In the genomic region with DNA sequence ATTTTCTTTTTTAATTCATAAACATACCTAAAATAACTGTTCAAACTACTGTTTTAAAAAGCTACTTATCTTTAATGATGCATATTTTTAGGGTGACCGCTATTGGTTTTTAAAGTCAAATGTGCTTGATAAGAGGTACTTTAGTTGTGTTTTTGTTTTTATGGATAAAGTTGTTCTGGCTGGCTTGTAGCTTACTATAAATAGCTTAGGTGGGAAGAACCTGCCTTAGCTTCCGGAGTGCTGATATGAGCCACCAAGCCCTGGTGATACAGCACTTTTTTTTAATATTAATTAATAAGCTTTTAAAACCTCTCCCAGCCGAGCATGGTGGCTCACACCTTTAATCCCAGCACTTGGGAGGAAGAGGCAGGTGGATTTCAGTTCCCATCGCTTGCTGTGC, we compare ENCODE assay signal across 21 mouse cellular contexts.
"Had no signal": no experiment of that assay in that cellular context is flagged by ENCODE, and none has a peak within 500 bp of the region (broad histone marks: within the 10 kb centered on the region; RNA-seq: fewer than 3 reads in every experiment).

No protein-coding gene starts in this region.

- DNase-seq: heart, postnatal 10 days; heart, postnatal 14 days; heart, postnatal 36 days; kidney, adult 11 months; kidney, adult 18-20 months; kidney, adult 2 months; kidney, adult 8-10 months; kidney, adult 9 months; kidney, postnatal 10 days; kidney, postnatal 14 days; kidney, postnatal 25 days; kidney, postnatal 36 days; kidney, postnatal 4 days; layer of hippocampus, adult 9-11 months; layer of hippocampus, postnatal 36 days had no signal

- ATAC-seq: hindbrain, embryonic 16.5 days; hindbrain, postnatal 0 days; inflammation-experienced regulatory T-cells, adult 6 months; intestine, embryonic 15.5 days; intestine, embryonic 16.5 days; intestine, postnatal 0 days had no signal
